Mouse (Mus musculus) left cerebral cortex, postnatal 10 days (tissue): Measurements from ENCODE around the gene Arid4a. TPM values are rescaled to one million over a fixed set of nuclear protein-coding genes. Genes with fewer than 3 reads are reported as not detected.

Experiments
- DNase-seq, 2 experiments: peaks; one replicate each; pipeline ENCODE4 v3.0.0; 2021 to 2022; ENCODE audit warnings: low spot score in 2 of 2, mixed read lengths in 1 of 2; ENCODE audit errors: extremely low spot score in 1 of 2
- intact Hi-C: fragments of 180-260 bp; cut with DNase I; formaldehyde crosslinking; loops from one replicate; pipeline ENCODE4 v1.15.1; 2025
- total RNA-seq, 2 experiments: library from RNA; stranded (reverse); gene quantifications; 2 replicates each; pipeline ENCODE4 v1.2.3; 2021

The Arid4a gene
- 10 to 100 TPM; 31.2 to 32.2 TPM for total RNA-seq

GRCm38 (mm10) chr12:71015363-71016210 is at the start of gene Arid4a:
Gene Arid4a (plus strand): TSS chr12:71015990.
- intact Hi-C loops = loop anchor here (5.0 kb wide), 1 partner anchor 37 kb away; no protein-coding TSS in a partner anchor
- DNase-seq = peak; percentile 98 to 100

DNA sequence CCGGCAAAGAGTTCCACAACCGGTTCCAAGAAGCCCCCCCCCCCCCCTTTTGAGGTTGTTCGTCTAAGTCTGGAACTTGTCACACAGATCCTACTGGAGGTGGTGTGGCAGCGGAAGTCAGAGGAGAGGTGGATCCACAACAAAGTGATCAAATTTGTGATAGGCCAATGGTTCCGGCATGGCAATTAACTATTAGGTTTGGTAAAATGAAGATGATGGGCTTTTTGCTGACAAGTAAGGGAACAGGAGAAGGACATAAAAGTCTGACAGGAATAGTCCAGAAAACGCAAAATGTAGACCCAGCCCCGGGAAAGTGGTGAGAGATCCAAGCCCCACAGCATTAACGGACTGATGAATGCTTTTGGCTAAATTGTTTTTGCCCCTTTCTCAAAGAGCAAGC is 48.2 kb upstream of the Arid4a start:
- intact Hi-C loops = no loop called here
- DNase-seq = no peak

GRCm38 (mm10) chr12:70968141-70968790 is 47.5 kb upstream of the Arid4a start:
- peak; percentile 67 to 89 for DNase-seq
- intact Hi-C loops = no loop called here

DNA sequence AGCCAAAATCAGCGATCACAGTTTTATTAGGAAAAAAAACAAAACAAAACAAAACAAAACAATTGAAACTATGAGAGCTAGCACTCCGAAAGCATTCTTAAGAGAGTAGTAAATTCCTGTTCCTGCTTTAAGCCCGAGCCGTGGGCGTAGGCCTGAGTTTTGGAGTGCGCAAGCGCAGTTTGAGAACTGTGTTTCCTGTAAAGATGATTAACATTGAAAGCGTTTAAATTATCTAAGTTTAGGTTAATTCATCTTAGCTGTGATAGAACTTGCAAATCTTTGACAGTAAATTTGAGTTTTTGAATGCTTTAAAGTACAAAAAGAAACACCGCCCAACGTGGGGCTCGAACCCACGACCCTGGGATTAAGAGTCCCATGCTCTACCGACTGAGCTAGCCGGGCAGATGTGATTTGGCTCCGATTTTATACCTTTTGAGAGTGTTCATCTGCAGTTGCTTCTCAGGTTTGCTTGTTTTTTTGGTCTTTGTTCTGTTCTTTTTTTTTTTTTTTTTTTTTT is 46.9 kb upstream of the Arid4a start:
- intact Hi-C loops = no loop called here
- peak; percentile 84 to 88 for DNase-seq

GRCm38 (mm10) chr12:70969485-70970184 is 46.2 kb upstream of the Arid4a start:
- DNase-seq = peak; percentile 61 to 68
- intact Hi-C loops = no loop called here

DNA sequence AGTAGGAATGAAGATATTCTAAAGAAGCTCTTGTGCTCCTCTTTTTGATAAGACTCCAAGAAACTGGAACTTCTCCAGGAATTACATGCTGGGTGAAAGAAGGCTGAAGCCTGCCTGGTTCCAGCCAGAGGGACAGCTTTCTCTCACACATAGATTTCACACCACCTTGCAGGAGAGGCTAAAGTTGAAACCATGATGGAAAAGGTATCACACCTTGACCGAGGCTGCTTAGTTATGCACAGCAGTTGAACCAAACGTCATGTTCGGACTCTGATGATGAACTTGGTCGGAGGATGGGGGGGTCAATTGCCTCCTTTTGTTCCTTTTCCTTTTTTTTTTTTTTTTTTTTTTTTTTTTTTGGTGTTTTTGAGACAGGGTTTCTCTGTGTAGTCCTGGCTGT is 42.0 kb upstream of the Arid4a start:
- intact Hi-C loops = no loop called here

GRCm38 (mm10) chr12:70974441-70975266 is 41.1 kb upstream of the Arid4a start, which contains the start of gene Psma3:
Gene Psma3 (plus strand): TSS chr12:70974621.
- intact Hi-C loops = no loop called here
- peak; percentile 89 to 94 for DNase-seq

More for the DNA sequence above, 42.0 kb upstream of the Arid4a start:
- DNase-seq = no peak

DNA sequence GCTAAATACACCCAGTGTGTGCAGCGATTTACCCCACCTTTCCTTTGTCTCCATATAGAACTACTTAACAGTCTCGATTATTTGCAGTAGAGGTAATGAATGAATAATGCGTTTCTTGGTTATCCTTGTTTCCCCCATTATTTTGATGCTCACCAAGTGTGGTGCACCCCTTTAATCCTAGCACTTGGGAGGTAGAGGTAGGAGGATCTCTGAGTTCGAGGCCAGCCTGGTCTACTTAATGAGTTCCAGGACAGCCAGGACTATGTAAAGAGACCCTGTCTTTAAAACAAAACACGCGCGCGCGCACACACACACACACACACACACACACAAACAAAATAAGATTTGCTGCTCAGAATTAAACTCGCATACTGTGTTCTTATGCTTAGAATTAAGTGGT is 40.4 kb upstream of the Arid4a start:
- intact Hi-C loops = no loop called here
- DNase-seq = no peak

DNA sequence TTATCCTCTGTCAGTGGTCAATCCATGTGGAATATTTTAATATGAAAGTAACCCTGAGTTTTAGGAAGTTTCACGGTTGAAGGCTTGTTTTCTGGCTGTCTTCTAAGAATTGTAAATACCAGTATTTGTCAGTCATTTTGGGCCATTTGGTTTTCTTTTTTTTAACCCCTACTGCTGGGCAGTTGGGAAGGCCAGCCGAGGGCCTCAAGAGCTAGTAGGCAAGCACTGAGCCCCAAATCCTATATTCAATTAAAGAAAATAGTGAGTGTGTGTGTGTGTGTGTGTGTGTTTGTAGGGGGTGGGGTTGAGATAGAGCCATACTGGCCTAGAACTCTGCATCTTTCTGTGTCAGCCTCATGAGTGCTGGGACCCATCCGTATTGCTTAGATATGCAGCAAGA is 39.9 kb upstream of the Arid4a start:
- intact Hi-C loops = no loop called here
- DNase-seq = no peak

DNA sequence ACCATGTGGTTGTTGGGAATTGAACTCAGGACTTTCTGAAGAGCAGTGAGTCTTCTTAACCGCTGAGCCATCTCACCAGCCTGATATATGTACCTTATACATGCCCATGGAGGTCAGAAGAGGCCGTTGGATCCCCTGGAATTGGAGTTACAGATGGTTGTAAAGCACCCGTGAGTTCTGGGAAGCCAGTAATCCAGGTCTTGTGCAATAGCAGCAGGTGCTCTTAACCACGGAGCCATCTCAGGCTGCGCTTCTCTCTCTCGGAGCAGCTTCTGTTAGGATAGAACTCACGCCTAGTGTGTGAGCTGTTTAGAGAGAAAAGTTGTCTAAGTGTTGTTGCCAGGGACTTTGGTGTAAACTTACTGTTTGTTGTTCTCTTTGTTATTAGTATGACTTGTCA is 37.4 kb upstream of the Arid4a start:
- intact Hi-C loops = no loop called here

GRCm38 (mm10) chr12:70984855-70985550 is 30.8 kb upstream of the Arid4a start:
- no peak for DNase-seq
- intact Hi-C loops = no loop called here

More for the DNA sequence above, 37.4 kb upstream of the Arid4a start:
- DNase-seq = no peak

DNA sequence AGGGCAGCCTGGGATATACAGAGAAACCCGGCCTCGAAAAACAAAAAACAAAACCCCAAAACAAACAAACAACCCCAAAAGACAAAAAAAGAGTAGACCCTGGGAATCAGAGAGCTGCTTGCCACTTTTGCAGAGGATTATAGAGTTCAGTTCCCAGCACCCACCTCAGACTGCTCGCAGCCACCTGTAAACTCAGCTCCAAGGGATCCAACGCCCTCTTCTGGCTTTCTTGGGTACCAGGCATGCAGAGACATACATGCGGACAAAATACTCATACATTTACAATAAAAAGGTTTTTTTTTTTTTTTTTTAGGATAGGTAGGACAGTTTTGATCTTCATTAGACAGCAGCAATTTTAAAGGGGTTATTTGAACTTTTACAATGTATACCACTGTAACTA is 18.6 kb upstream of the Arid4a start:
- intact Hi-C loops = no loop called here
- DNase-seq = no peak

- peak in 1 of 2 experiments; percentile 55 for DNase-seq
- intact Hi-C loops = no loop called here
Measured at GRCm38 (mm10) chr12:70999423-70999903, 16.3 kb upstream of the Arid4a start.

- no peak for DNase-seq
- intact Hi-C loops = no loop called here
Measured at GRCm38 (mm10) chr12:71000344-71000743, 15.4 kb upstream of the Arid4a start.

GRCm38 (mm10) chr12:71001456-71001855 is 14.3 kb upstream of the Arid4a start:
- intact Hi-C loops = no loop called here
- DNase-seq = no peak

DNA sequence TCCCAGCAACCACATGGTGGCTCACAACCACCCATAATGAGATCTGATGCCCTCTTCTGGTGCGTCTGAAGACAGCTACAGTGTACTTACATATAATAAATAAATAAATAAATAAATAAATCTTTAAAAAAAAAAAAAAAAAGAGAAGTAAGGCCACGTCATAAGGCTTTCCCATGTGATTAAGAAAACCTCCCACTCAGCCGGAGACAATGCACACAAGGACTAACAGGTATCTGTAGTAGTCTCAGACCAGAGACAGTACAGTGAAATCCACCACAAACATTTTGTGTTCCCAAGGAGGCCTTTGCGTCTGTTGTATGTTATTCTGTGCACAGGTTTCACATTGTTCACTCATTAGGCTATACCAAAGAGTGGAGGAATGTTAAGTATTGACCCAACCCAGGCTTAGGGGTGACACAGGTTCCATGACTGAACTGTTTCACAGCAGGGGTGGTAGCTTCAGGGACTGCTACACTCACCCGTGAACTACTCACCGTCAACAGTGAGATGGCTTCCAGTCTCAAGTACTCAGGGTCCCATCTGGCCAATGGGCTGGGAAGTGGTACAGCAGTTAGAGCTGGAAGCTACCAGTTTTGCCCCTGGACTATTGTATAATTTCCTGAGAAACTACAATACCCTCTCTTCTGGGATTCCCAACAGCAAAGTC is 11.9 kb upstream of the Arid4a start:
- intact Hi-C loops = no loop called here
- DNase-seq = no peak

DNA sequence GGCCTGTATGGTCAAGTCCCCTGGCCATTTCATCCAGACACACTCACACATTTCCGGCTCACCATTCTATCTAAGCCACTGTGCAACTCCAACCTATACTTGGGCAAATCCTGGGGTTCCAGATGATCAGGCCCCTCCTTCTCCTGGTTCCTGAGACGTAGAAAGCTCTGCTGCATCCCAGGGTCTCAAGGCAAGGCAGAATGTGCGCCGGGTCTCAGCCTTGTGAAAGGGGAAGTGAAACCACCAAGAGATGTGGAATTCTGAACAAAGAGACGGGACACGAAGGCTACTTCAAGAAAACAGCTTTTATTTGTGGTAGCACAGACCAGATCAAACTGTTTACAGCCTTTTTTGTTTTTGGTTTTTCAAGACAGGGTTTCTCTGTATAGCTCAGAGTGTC is 9.6 kb upstream of the Arid4a start:
- intact Hi-C loops = no loop called here
- no peak for DNase-seq
